Mouse (Mus musculus) CH12.LX (cell line): ENCODE data around the gene Nav1.

Experiments used
- CTCF ChIP-seq, 2 experiments: IDR thresholded peaks in 1 of 2; conservative IDR thresholded peaks in 1 of 2; 2 replicates each; pipeline ENCODE4 v1.5.1; 2011 to 2012; ENCODE audit warnings: low read depth in 2 of 2, low read length in 2 of 2, improper control_type of control experiment in 1 of 2, inconsistent platforms in 1 of 2, mild to moderate bottlenecking in 1 of 2, moderate library complexity in 1 of 2
- JUND ChIP-seq: conservative IDR thresholded peaks from 2 replicates; pipeline ENCODE4 v1.6.1; 2011; ENCODE audit warnings: low read depth, low read length, improper control_type of control experiment
- KAT2A ChIP-seq: IDR thresholded peaks from 2 replicates; pipeline ENCODE4 v1.6.1; 2012; ENCODE audit warnings: low read length, improper control_type of control experiment, inconsistent platforms; ENCODE audit not compliant: insufficient replicate concordance
- MAFK ChIP-seq: IDR thresholded peaks from 2 replicates; pipeline ENCODE4 v1.6.1; 2011; ENCODE audit warnings: low read length, improper control_type of control experiment; ENCODE audit not compliant: insufficient replicate concordance
- MYC ChIP-seq: IDR thresholded peaks from 2 replicates; pipeline ENCODE4 v1.6.1; 2011; ENCODE audit warnings: low read depth, mild to moderate bottlenecking, improper control_type of control experiment, low read length
- NRF1 ChIP-seq: IDR thresholded peaks from 2 replicates; pipeline ENCODE4 v1.6.1; 2014; ENCODE audit warnings: low read depth, mild to moderate bottlenecking, inconsistent platforms, low read length, improper control_type of control experiment, moderate library complexity
- POLR2AphosphoS2 ChIP-seq: IDR thresholded peaks from 2 replicates; pipeline ENCODE4 v1.6.1; 2011; ENCODE audit warnings: low read depth, low read length, improper control_type of control experiment
- RAD21 ChIP-seq: IDR thresholded peaks from 2 replicates; pipeline ENCODE4 v1.6.1; 2011; ENCODE audit warnings: low read depth, mild to moderate bottlenecking, low read length, improper control_type of control experiment, moderate library complexity
- TCF12 ChIP-seq: IDR thresholded peaks from 2 replicates; pipeline ENCODE4 v1.6.1; 2014; ENCODE audit warnings: low read depth, mild to moderate bottlenecking, inconsistent platforms, low read length, improper control_type of control experiment
- ZNF384 ChIP-seq: IDR thresholded peaks from 2 replicates; pipeline ENCODE4 v1.6.1; 2012; ENCODE audit warnings: low read depth, low read length, improper control_type of control experiment, inconsistent platforms

- TF ChIP-seq ZNF384 (no peak), MYC (no peak), RAD21 (no peak), TCF12 (no peak), CTCF (conservative IDR thresholded peaks at IDR 0.05 in 1 of 2, IDR thresholded peaks at IDR 0.05 in 1 of 2; ENCODE audit: low read depth in 2 of 2, low read length in 2 of 2) (no peak), JUND (no peak), POLR2AphosphoS2 (no peak), MAFK (no peak), NRF1 (no peak), KAT2A (no peak)
Observed at GRCm38 (mm10) chr1:135460521-135460920, 146.6 kb downstream of the Nav1 start.
